Mouse (Mus musculus) urinary bladder, postnatal 25 days (tissue): ENCODE results near the gene Qsox1.
A peak's percentile ranks its signal among the peaks of the same experiment; 100 is the strongest.

Source experiments
- DNase-seq: peaks from one replicate; pipeline ENCODE4 v3.0.0; 2022; ENCODE audit warnings: low spot score

Gene Qsox1

GRCm38 (mm10) chr1:155747011-155747410, 65.7 kb downstream of the Qsox1 start:
- DNase-seq, result no peak

- DNase-seq, result peak; percentile 21
Observed at GRCm38 (mm10) chr1:155742411-155743363, 70.0 kb downstream of the Qsox1 start.

GRCm38 (mm10) chr1:155741988-155742387, 70.7 kb downstream of the Qsox1 start:
- DNase-seq, result no peak

GRCm38 (mm10) chr1:155741378-155741945, 71.2 kb downstream of the Qsox1 start:
- no peak for DNase-seq

DNA sequence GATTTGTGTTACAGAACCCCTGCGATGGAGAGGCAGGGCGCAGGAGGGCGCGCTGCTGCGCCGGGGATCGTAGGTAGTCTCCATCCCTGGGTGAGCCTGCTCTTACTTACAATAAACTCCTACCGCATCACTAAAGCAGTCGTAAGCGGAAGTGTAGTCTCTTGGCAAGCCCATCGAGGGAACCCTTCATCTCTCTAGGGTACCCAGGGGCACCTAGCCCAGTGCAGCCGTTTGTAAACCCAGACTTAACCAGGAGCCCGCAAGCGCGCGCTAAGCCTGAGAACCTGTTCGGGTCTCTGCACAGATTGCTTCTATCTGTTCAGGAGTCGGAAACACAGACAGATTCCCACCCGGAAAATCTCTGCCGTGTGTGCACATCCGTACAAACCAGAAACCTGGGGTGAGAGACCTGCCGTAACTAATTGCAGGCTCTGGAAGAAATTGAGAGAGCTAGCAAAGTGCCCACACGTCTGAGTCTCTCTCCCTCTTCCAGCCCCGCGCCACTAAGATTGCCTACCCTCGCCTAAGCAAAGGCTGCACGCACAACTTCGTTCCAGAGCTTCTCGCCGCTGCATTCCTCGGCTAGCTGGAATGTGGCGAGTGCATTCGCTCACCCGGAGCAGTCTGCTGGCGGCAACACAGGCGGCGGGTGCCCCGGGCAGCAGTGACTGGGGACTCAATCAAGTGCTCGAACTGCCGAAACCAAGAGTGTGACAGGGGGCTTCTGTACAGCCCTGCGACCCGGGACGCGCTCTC, 71.9 kb downstream of the Qsox1 start:
- peak; percentile 12 for DNase-seq

DNA sequence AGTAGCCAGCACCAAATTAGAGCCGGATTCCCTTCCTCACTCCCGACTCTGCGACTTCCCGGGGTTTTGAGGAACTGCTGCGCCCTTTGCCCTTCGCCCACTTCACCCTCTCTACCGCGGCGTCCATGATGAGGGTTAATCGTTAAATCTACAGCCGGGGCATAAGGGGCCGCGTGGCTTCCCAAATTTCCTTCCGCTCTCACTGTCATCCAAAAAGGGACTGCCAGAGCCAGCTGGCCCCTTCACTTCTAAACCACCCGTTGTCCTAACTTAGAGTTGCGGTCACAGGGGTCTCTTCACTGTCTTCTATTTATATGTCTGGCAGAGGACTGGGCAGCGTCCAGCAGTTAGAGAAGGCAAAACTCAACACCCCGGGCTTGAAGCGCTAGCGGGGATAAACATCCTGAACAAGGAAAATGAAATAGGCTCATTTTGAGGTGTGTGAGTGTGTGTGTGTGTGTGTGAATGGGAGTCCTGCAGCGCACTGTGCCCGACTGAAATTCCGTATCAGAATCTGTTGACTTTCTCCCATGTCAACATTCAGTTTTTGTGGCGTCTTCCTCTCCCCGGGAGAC, 74.8 kb downstream of the Qsox1 start:
- DNase-seq, result no peak

- DNase-seq, result no peak
Observed at GRCm38 (mm10) chr1:155737017-155737808, 75.5 kb downstream of the Qsox1 start.

GRCm38 (mm10) chr1:155736096-155736825, 76.4 kb downstream of the Qsox1 start:
- no peak for DNase-seq

GRCm38 (mm10) chr1:155731156-155731555, 81.5 kb downstream of the Qsox1 start:
- DNase-seq, result no peak

DNA sequence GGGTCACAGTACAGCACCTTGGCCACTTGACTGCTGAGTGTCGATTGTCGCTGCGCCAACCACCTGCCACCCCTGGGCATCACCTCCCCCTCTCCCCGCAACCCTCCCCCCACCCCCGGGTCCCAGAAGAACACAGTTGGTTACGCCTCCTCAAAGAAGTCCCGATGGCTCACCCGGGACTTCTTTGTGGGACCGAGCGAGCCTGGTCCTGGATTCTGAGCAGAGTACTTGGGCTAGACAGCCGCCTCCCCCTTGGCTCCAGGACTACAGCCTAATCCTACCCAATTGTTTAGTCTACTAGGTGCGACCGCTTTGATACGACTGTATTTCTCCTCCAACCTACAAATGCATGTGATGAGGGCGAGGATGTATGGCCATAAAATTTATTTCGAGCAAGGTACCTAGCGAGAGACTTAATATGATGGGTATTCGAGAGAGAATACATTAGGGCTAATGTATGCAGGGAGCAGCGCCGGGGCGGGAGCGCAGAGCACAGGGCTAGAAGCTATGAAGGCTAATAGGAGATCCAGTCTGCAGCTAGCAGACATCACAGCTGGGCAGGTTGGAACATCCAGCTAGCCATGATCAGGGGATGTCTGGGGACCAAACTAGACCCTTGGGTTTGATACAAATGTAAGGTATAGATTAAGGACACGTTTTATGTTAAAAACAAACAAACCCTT, 83.4 kb downstream of the Qsox1 start:
- DNase-seq, result no peak

GRCm38 (mm10) chr1:155727830-155728229, 84.9 kb downstream of the Qsox1 start:
- DNase-seq, result no peak
